Mouse (Mus musculus) MEL (cell line): ENCODE measurements around the gene Ift52. TPM values are rescaled to one million over a fixed set of nuclear protein-coding genes. Genes with fewer than 3 reads are reported as not detected.

Experiments used
- DNase-seq: peaks from one replicate; pipeline ENCODE4 v3.0.0; 2011; ENCODE audit warnings: low read depth, low spot score
- H3K27ac ChIP-seq: 2 replicates; pipeline ENCODE4 v1.5.1; 2012; ENCODE audit warnings: low read depth, mild to moderate bottlenecking, control low read depth, low read length, moderate library complexity; ENCODE audit not compliant: control insufficient read depth
- H3K27me3 ChIP-seq, 2 experiments: fragments of 150-350 bp in 1 of 2; sonication (generic) in 1 of 2; 2 replicates each; pipeline ENCODE4 v1.6.1; 2012; ENCODE audit warnings: low read length in 2 of 2, mild to moderate bottlenecking in 2 of 2, improper control_type of control experiment in 1 of 2, moderate library complexity in 1 of 2; ENCODE audit not compliant: insufficient read depth in 2 of 2, control insufficient read depth in 1 of 2
- H3K36me3 ChIP-seq, 2 experiments: 2 replicates each; pipeline ENCODE4 v1.6.1; 2012 to 2014; ENCODE audit warnings: low read length in 2 of 2, improper control_type of control experiment in 1 of 2, inconsistent platforms in 1 of 2, mild to moderate bottlenecking in 1 of 2; ENCODE audit not compliant: insufficient read depth in 2 of 2, control insufficient read depth in 1 of 2
- H3K4me1 ChIP-seq, 2 experiments: fragments of 150-350 bp in 1 of 2; sonication (generic) in 1 of 2; 2 replicates each; pipeline ENCODE4 v1.6.1; 2012; ENCODE audit warnings: low read length in 2 of 2, improper control_type of control experiment in 1 of 2, mild to moderate bottlenecking in 1 of 2; ENCODE audit not compliant: insufficient read depth in 2 of 2, control insufficient read depth in 1 of 2
- H3K4me3 ChIP-seq, 2 experiments: fragments of 150-350 bp in 1 of 2; sonication (generic) in 1 of 2; 2 replicates each; pipeline ENCODE4 v1.5.1; 2012; ENCODE audit warnings: low read depth in 2 of 2, low read length in 2 of 2, mild to moderate bottlenecking in 2 of 2, moderate library complexity in 2 of 2, control low read depth in 1 of 2, improper control_type of control experiment in 1 of 2; ENCODE audit not compliant: control insufficient read depth in 1 of 2, insufficient read depth in 1 of 2
- H3K79me2 ChIP-seq: 2 replicates; pipeline ENCODE4 v1.6.1; 2012; ENCODE audit warnings: mild to moderate bottlenecking, low read length, moderate library complexity; ENCODE audit not compliant: control insufficient read depth, poor library complexity, insufficient read depth
- H3K9ac ChIP-seq: 2 replicates; pipeline ENCODE4 v1.6.1; 2012; ENCODE audit warnings: low read depth, mild to moderate bottlenecking, control low read depth, low read length, moderate library complexity; ENCODE audit not compliant: control insufficient read depth, poor library complexity, severe bottlenecking
- H3K9me3 ChIP-seq: fragments of 150-350 bp; sonication (generic); replicated peaks from 2 replicates; pipeline ENCODE4 v1.6.1; 2012; ENCODE audit warnings: mild to moderate bottlenecking, low read length, improper control_type of control experiment, moderate library complexity; ENCODE audit not compliant: insufficient read depth
- BHLHE40 ChIP-seq: IDR thresholded peaks from 2 replicates; pipeline ENCODE4 v1.6.1; 2012; ENCODE audit warnings: low read depth, mild to moderate bottlenecking, inconsistent platforms, low read length, improper control_type of control experiment, borderline replicate concordance
- CHD1 ChIP-seq: IDR thresholded peaks from 2 replicates; pipeline ENCODE4 v1.6.1; 2012; ENCODE audit warnings: low read depth, mild to moderate bottlenecking, inconsistent platforms, low read length, improper control_type of control experiment
- CTCF ChIP-seq, 3 experiments: IDR thresholded peaks in 2 of 3; conservative IDR thresholded peaks in 1 of 3; 2 replicates each; pipeline ENCODE4 v1.5.1; 2011 to 2012; ENCODE audit warnings: low read length in 3 of 3, low read depth in 2 of 3, mild to moderate bottlenecking in 2 of 3, improper control_type of control experiment in 1 of 3, inconsistent platforms in 1 of 3, mixed read lengths in 1 of 3, moderate library complexity in 1 of 3; ENCODE audit not compliant: control insufficient read depth in 1 of 3, insufficient read depth in 1 of 3, poor library complexity in 1 of 3, severe bottlenecking in 1 of 3
- ELF1 ChIP-seq: IDR thresholded peaks from 2 replicates; pipeline ENCODE4 v1.6.1; 2014; ENCODE audit warnings: low read depth, mild to moderate bottlenecking, inconsistent platforms, low read length, improper control_type of control experiment, moderate library complexity
- HCFC1 ChIP-seq: IDR thresholded peaks from 2 replicates; pipeline ENCODE4 v1.6.1; 2012; ENCODE audit warnings: low read depth, mild to moderate bottlenecking, inconsistent platforms, low read length, improper control_type of control experiment, moderate library complexity
- JUND ChIP-seq: IDR thresholded peaks from 2 replicates; pipeline ENCODE4 v1.6.1; 2011; ENCODE audit warnings: low read depth, mild to moderate bottlenecking, improper control_type of control experiment, low read length
- MAZ ChIP-seq: IDR thresholded peaks from 2 replicates; pipeline ENCODE4 v1.6.1; 2012; ENCODE audit warnings: low read depth, mild to moderate bottlenecking, inconsistent platforms, low read length, improper control_type of control experiment
- MYB ChIP-seq: IDR thresholded peaks from 2 replicates; pipeline ENCODE4 v1.6.1; 2011; ENCODE audit warnings: mild to moderate bottlenecking, low read depth, low read length, improper control_type of control experiment
- NELFE ChIP-seq: IDR thresholded peaks from 2 replicates; pipeline ENCODE4 v1.6.1; 2011; ENCODE audit warnings: low read depth, low read length, improper control_type of control experiment
- POLR2A ChIP-seq, 2 experiments: IDR thresholded peaks; 2 replicates each; pipeline ENCODE4 v1.6.1; 2011 to 2012; ENCODE audit warnings: low read length in 2 of 2, mild to moderate bottlenecking in 2 of 2, control low read depth in 1 of 2, improper control_type of control experiment in 1 of 2, low read depth in 1 of 2, moderate library complexity in 1 of 2; ENCODE audit not compliant: control insufficient read depth in 1 of 2, insufficient read depth in 1 of 2, poor library complexity in 1 of 2
- POLR2AphosphoS5 ChIP-seq: IDR thresholded peaks from 2 replicates; pipeline ENCODE4 v1.6.1; 2012; ENCODE audit warnings: low read depth, borderline replicate concordance, mild to moderate bottlenecking, inconsistent platforms, low read length, moderate library complexity, mixed read lengths
- RAD21 ChIP-seq: IDR thresholded peaks from 2 replicates; pipeline ENCODE4 v1.6.1; 2011; ENCODE audit warnings: mild to moderate bottlenecking, low read depth, low read length, improper control_type of control experiment
- RCOR1 ChIP-seq: IDR thresholded peaks from 2 replicates; pipeline ENCODE4 v1.6.1; 2012; ENCODE audit warnings: low read depth, mild to moderate bottlenecking, inconsistent platforms, low read length, improper control_type of control experiment
- SMC3 ChIP-seq: IDR thresholded peaks from 2 replicates; pipeline ENCODE4 v1.6.1; 2011; ENCODE audit warnings: low read depth, low read length, improper control_type of control experiment
- TCF12 ChIP-seq: IDR thresholded peaks from 2 replicates; pipeline ENCODE4 v1.6.1; 2014; ENCODE audit warnings: low read depth, mild to moderate bottlenecking, inconsistent platforms, low read length, improper control_type of control experiment, moderate library complexity
- UBTF ChIP-seq: IDR thresholded peaks from 2 replicates; pipeline ENCODE4 v1.6.1; 2012; ENCODE audit warnings: low read depth, mild to moderate bottlenecking, inconsistent platforms, low read length, improper control_type of control experiment, moderate library complexity, borderline replicate concordance; ENCODE audit not compliant: insufficient read depth
- ZC3H11A ChIP-seq: IDR thresholded peaks from 2 replicates; pipeline ENCODE4 v1.6.1; 2012; ENCODE audit warnings: low read depth, mild to moderate bottlenecking, inconsistent platforms, low read length, improper control_type of control experiment
- polyA plus RNA-seq, 2 experiments: library from polyadenylated mRNA; stranded (reverse) in 1 of 2; unstranded in 1 of 2; fragments of >175 nt in 1 of 2; fragments of >200 nt in 1 of 2; gene quantifications; 2 replicates each; pipeline versions ENCODE4 v1.2.1 to v1.2.4; 2012; ENCODE audit warnings: low replicate concordance in 2 of 2, low read depth in 1 of 2; ENCODE audit not compliant: insufficient read length in 2 of 2, insufficient read depth in 1 of 2, missing spikeins in 1 of 2
- total RNA-seq: library from RNA; depleted of rRNA; stranded (reverse); fragments of 300-350 nt; gene quantifications from 2 replicates; pipeline ENCODE4 v1.2.3, GENCODE M21; 2012

The Ift52 gene
- total and polyA plus RNA-seq, 3 experiments, result 10.9 to 32.7 TPM; not detected in 1

DNA sequence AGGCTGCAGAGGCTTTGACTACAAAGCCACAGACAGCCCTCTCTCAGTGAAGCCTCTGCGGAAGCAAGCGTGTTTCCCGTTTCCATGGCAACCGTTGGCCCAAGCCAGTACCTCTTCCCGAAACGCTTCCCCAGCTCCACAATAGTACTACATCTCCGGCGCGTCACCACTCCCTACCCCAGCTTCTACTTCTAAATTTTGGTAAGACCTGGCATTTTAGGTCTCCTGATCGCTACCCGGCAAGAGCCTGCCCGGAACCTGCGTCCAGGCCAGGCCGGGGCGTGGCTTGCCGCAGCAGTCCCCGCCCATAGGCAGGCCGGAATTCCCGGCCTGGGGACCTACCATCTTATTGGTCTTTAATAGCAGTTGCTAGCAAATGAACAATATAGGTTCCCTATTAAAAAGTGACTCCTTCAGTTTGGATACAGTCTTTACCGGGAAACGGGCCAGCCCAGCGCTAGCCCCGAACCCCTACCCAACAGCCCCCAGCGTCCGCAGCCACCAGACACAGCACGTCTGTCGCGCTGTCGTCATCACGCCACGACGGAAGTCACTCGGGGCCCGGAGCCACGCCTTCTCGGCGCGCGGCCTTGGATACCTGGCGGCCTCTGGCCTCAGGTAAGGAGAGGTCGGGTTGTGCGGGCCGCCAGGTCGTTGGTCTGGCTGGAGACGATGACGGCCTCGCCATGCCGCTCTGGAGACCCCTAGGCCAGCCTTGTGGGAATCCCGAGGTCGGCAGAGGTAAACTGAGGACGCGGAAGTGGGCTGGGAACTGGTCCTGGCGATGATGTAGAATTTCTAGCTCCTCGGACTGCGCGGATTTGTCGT, at the start of gene Ift52 (continued):
- peak; percentile 92 for TF ChIP-seq ELF1
- peak; percentile 92 for TF ChIP-seq HCFC1
- TF ChIP-seq MAZ, result 0 out of 2 replicates have a peak, but pooled peaks have one; percentile 33
- TF ChIP-seq UBTF, result no peak

DNA sequence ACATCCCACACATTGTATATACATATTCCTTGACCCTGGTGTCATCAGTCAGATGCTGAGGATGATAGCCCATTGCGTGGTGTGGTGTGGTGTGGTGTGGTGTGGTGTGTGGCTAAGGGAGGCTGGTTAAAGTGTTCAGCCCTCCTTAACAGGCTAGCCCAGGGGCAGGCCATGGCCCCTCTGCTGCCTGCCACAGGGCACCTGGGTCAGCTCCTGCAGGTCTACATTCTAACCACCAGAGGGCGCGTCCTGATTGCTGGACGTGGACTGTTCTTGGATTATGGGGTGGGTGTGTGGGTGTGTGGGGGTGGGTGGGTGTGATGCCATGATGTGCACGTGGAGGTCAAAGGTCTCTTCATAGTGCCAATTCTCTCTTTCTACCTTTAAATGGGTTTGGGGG, 48.8 kb upstream of the Ift52 start:
- H3K27me3 ChIP-seq, result no peaks in the 10 kb centered on the region
- H3K9ac ChIP-seq, result no peak overlapping the region
- H3K27ac ChIP-seq, result no peak overlapping the region
- H3K4me1 ChIP-seq, result no peaks in the 10 kb centered on the region
- H3K4me3 ChIP-seq, result no peak overlapping the region
- no peaks in the 10 kb centered on the region for H3K9me3 ChIP-seq
- H3K79me2 ChIP-seq, result no peaks in the 10 kb centered on the region
- TF ChIP-seq JUND, result no peak
- no peak for TF ChIP-seq CHD1
- no peak for TF ChIP-seq POLR2A (IDR thresholded peaks at IDR 0.05; ENCODE audit: control insufficient read depth in 1 of 2, insufficient read depth in 1 of 2, low read depth in 1 of 2, low read length in 2 of 2, poor library complexity in 1 of 2)
- peak; percentile 69 for TF ChIP-seq SMC3
- peak; percentile 29; the same call in 1 of the 2 replicates for TF ChIP-seq ZC3H11A
- TF ChIP-seq RAD21, result peak; percentile 48
- peak; percentile 64 to 85 (median 71) for TF ChIP-seq CTCF (IDR thresholded peaks at IDR 0.05 in 2 of 3, conservative IDR thresholded peaks at IDR 0.05 in 1 of 3; ENCODE audit: control insufficient read depth in 1 of 3, insufficient read depth in 1 of 3, low read depth in 2 of 3, low read length in 3 of 3, poor library complexity in 1 of 3, severe bottlenecking in 1 of 3)
- TF ChIP-seq, all 39 proteins: peak for 4
- no peaks in the 10 kb centered on the region for H3K36me3 ChIP-seq
- DNase-seq, result peak; percentile 48

DNA sequence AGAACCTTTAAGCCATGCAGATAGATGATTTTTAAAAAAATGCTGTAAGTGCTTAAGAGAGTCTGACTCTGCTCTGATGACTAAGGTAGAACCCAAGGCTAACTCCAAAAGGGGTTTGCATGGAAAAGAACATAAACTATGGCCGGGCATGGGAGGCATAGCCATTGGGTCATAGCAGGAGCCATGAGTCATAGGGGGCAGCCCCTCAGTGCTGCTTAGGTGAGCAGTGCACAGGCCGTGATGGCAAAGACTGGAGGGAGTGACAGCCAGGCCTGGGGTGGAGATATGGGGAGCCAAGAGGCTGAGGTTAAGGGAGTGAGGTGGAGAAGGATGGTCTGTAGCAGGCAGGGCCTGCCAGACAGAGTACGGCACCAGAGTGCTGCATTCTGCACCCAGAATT, 48.1 kb upstream of the Ift52 start:
- no peak overlapping the region for H3K4me3 ChIP-seq
- DNase-seq, result no peak
- no peaks in the 10 kb centered on the region for H3K36me3 ChIP-seq
- no peaks in the 10 kb centered on the region for H3K79me2 ChIP-seq
- TF ChIP-seq POLR2AphosphoS5, result no peak
- TF ChIP-seq RCOR1, result no peak
- no peak for TF ChIP-seq BHLHE40
- no peak for TF ChIP-seq MYB
- TF ChIP-seq NELFE, result no peak
- TF ChIP-seq TCF12, result no peak
- TF ChIP-seq CTCF (IDR thresholded peaks at IDR 0.05 in 2 of 3, conservative IDR thresholded peaks at IDR 0.05 in 1 of 3; ENCODE audit: control insufficient read depth in 1 of 3, insufficient read depth in 1 of 3, low read depth in 2 of 3, low read length in 3 of 3, poor library complexity in 1 of 3, severe bottlenecking in 1 of 3), result no peak
- TF ChIP-seq, all 39 proteins: peak for 0
- no peaks in the 10 kb centered on the region for H3K9me3 ChIP-seq
- H3K9ac ChIP-seq, result no peak overlapping the region
- H3K27ac ChIP-seq, result no peak overlapping the region
- no peaks in the 10 kb centered on the region for H3K27me3 ChIP-seq
- H3K4me1 ChIP-seq, result no peaks in the 10 kb centered on the region
